ENCODE assay signal across 8 mouse cellular contexts in genomic region chr8:107096366-107097036, GRCm38 (mm10). TPM values are rescaled to one million over a fixed set of nuclear protein-coding genes. Genes with fewer than 3 reads are reported as not detected.
DNase-seq lines count a peak whose midpoint lies in the region; ATAC-seq and TF ChIP-seq lines count a peak whose summit lies in the region.

Gene Terf2, minus strand, starts transcription at chr8:107096547.

- peak; percentile 84 for ATAC-seq in erythroblast, adult 5-6 weeks (replicated peaks; ENCODE audit: low FRiP score, poor library complexity, severe bottlenecking)
- ATAC-seq in kidney, embryonic 14.5 days (ENCODE audit: low FRiP score, low TSS enrichment), result peak; percentile 96
- peak; percentile 91 for ATAC-seq in limb, embryonic 15.5 days (ENCODE audit: insufficient number of reproducible peaks, low FRiP score, low TSS enrichment, low read depth)
- ATAC-seq in midbrain, postnatal 0 days (ENCODE audit: low FRiP score), result peak; percentile 94

- peak within 1 kb of the TSS; percentile 87 for H3K9ac ChIP-seq in kidney, embryonic 14.5 days (ENCODE audit: low read depth, low read length)
- H3K9ac ChIP-seq in limb, embryonic 15.5 days, result peak within 1 kb of the TSS; percentile 79
- H3K9ac ChIP-seq in midbrain, postnatal 0 days (replicated peaks; ENCODE audit: low read length, poor library complexity, severe bottlenecking), result peak within 1 kb of the TSS; percentile 84

- TF ChIP-seq POLR2A in brain, embryonic 14.5 days (IDR thresholded peaks at IDR 0.05; ENCODE audit: borderline replicate concordance, extremely low read depth, insufficient read depth, insufficient read length, poor library complexity, severe bottlenecking), result peak; percentile 63; the same call in 1 of the 2 replicates

- H3K4me3 ChIP-seq in heart, embryonic 10.5 days, result peak within 1 kb of the TSS; percentile 97
- H3K4me3 ChIP-seq in kidney, embryonic 14.5 days (ENCODE audit: low read length), result peak within 1 kb of the TSS; percentile 71
- peak within 1 kb of the TSS; percentile 84 for H3K4me3 ChIP-seq in limb, embryonic 15.5 days
- H3K4me3 ChIP-seq in midbrain, postnatal 0 days (ENCODE audit: low read depth, low read length), result peak within 1 kb of the TSS; percentile 81

- H3K36me3 ChIP-seq in heart, embryonic 10.5 days, result peaks cover 30% of the 10 kb centered on the region
- peaks cover 27% of the 10 kb centered on the region for H3K36me3 ChIP-seq in kidney, embryonic 14.5 days (ENCODE audit: control insufficient read depth, insufficient read depth, low read length)
- peaks cover 25% of the 10 kb centered on the region for H3K36me3 ChIP-seq in limb, embryonic 15.5 days
- 0 out of 2 replicates have a peak, but pooled peaks cover 3% of the 10 kb centered on the region for H3K36me3 ChIP-seq in midbrain, postnatal 0 days (ENCODE audit: insufficient read depth, low read length)

- DNase-seq in CD4-positive helper T cell, adult 2 months (ENCODE audit: low read depth, low spot score), result peak; percentile 95
- peak; percentile 98 for DNase-seq in brain, embryonic 14.5 days (ENCODE audit: low read depth)
- DNase-seq in heart, embryonic 10.5 days (ENCODE audit: low spot score), result peak; percentile 97
- DNase-seq in midbrain, postnatal 0 days (ENCODE audit: low spot score), result peak; percentile 98
- peak; percentile 75 to 84 for DNase-seq in spleen, postnatal 14 days (ENCODE audit: low spot score in 2 of 2)

- 3% methylated on average over 39 of the region's 39 CpGs for WGBS in heart, embryonic 10.5 days
- 4% methylated on average over 36 of the region's 39 CpGs for WGBS in kidney, embryonic 14.5 days
- 4% methylated on average over 38 of the region's 39 CpGs for WGBS in limb, embryonic 15.5 days
- 5% methylated on average over 38 of the region's 39 CpGs for WGBS in midbrain, postnatal 0 days

- no peaks in the 10 kb centered on the region for H3K9me3 ChIP-seq in heart, embryonic 10.5 days
- no peaks in the 10 kb centered on the region for H3K9me3 ChIP-seq in kidney, embryonic 14.5 days (ENCODE audit: control insufficient read depth, low read length)
- no peaks in the 10 kb centered on the region for H3K9me3 ChIP-seq in limb, embryonic 15.5 days
- H3K9me3 ChIP-seq in midbrain, postnatal 0 days (ENCODE audit: low read length), result no peaks in the 10 kb centered on the region

- peak within 1 kb of the TSS; percentile 72 for H3K4me2 ChIP-seq in kidney, embryonic 14.5 days (replicated peaks; ENCODE audit: low read depth, low read length)
- peak within 1 kb of the TSS; percentile 48 for H3K4me2 ChIP-seq in limb, embryonic 15.5 days
- H3K4me2 ChIP-seq in midbrain, postnatal 0 days (ENCODE audit: low read depth, low read length, poor library complexity, severe bottlenecking), result peak within 1 kb of the TSS; percentile 57

- H3K27ac ChIP-seq in heart, embryonic 10.5 days, result peak within 1 kb of the TSS; percentile 95
- H3K27ac ChIP-seq in kidney, embryonic 14.5 days (ENCODE audit: low read depth, low read length), result peak within 1 kb of the TSS; percentile 77
- H3K27ac ChIP-seq in limb, embryonic 15.5 days, result peak within 1 kb of the TSS; percentile 94
- peak within 1 kb of the TSS; percentile 85 for H3K27ac ChIP-seq in midbrain, postnatal 0 days (ENCODE audit: low read depth, low read length)

- TF ChIP-seq CTCF in brain, embryonic 14.5 days (IDR thresholded peaks at IDR 0.05; ENCODE audit: borderline replicate concordance, extremely low read depth, insufficient read depth, insufficient read length), result no peak
- TF ChIP-seq CTCF in midbrain, postnatal 0 days (IDR thresholded peaks at IDR 0.05), result no peak

- H3K4me1 ChIP-seq in heart, embryonic 10.5 days, result peaks cover 17% of the 10 kb centered on the region
- peaks cover 14% of the 10 kb centered on the region for H3K4me1 ChIP-seq in kidney, embryonic 14.5 days (ENCODE audit: control insufficient read depth, insufficient read depth, low read length)
- peaks cover 12% of the 10 kb centered on the region for H3K4me1 ChIP-seq in limb, embryonic 15.5 days
- H3K4me1 ChIP-seq in midbrain, postnatal 0 days (ENCODE audit: insufficient read depth, low read length), result peaks cover 6% of the 10 kb centered on the region; the same call in 1 of the 2 replicates

- H3K27me3 ChIP-seq in heart, embryonic 10.5 days (ENCODE audit: insufficient read depth, poor library complexity, severe bottlenecking), result no peaks in the 10 kb centered on the region
- no peaks in the 10 kb centered on the region for H3K27me3 ChIP-seq in kidney, embryonic 14.5 days (ENCODE audit: control insufficient read depth, insufficient read depth, low read length)
- no peaks in the 10 kb centered on the region for H3K27me3 ChIP-seq in limb, embryonic 15.5 days
- no peaks in the 10 kb centered on the region for H3K27me3 ChIP-seq in midbrain, postnatal 0 days (ENCODE audit: insufficient read depth, low read length)

RNA-seq across cellular contexts. Expression of gene Terf2, which starts in this region (rescaled TPM):
- 45.6 and 51.9 TPM in 2 replicates for polyA plus RNA-seq in brain, embryonic 14.5 days (2012; rRNA removed)
- total RNA-seq in erythroblast, adult 5-6 weeks (2015; ENCODE audit: low replicate concordance), result 9.2 and 14.2 TPM in 2 replicates
- total RNA-seq in erythroblast, adult 5-6 weeks (2017; ENCODE audit: low replicate concordance), result 12.9 and 15.5 TPM in 2 replicates
- 9.9 and 13.0 TPM in 2 replicates for polyA plus RNA-seq in heart, embryonic 10.5 days (2016; fragmentation: Nextera tagmentation; extraction: Ambion mirVana)
- 15.8 and 19.2 TPM in 2 replicates for polyA plus RNA-seq in kidney, embryonic 14.5 days (2014; fragmentation: Nextera tagmentation; extraction: Ambion mirVana)
- polyA plus RNA-seq in limb, embryonic 15.5 days (2015; fragmentation: Nextera tagmentation; extraction: Ambion mirVana), result 16.5 and 18.2 TPM in 2 replicates
- total RNA-seq in midbrain, postnatal 0 days (2014; rRNA removed), result 20.4 and 22.7 TPM in 2 replicates
- polyA plus RNA-seq in midbrain, postnatal 0 days (2015; fragmentation: Nextera tagmentation; extraction: Ambion mirVana), result 24.1 and 25.7 TPM in 2 replicates

Comparison
In these comparisons a context has a peak if more than half of its experiments do, and no peak if none do; other contexts are left out.
1. Peak in every context shown above with its lines: DNase-seq, ATAC-seq, H3K4me3 ChIP-seq and H3K27ac ChIP-seq.